Mouse (Mus musculus) liver, postnatal 0 days (tissue): ENCODE data around the gene Errfi1.

ENCODE experiments used
- CTCF ChIP-seq: sonication (generic); IDR thresholded peaks from 2 replicates; pipeline ENCODE4 v1.5.1; 2016; ENCODE audit warnings: antibody characterized with exemption, low read depth
- EP300 ChIP-seq: IDR thresholded peaks from 2 replicates; pipeline ENCODE4 v1.6.1; 2016; ENCODE audit warnings: antibody characterized with exemption, low read depth, mild to moderate bottlenecking

GRCm38 (mm10) chr4:150825531-150825930 lies 28.2 kb upstream of the Errfi1 start:
- TF ChIP-seq CTCF (no peak), EP300 (no peak)
